Mouse (Mus musculus): Measurements from ENCODE around the gene Epor.

The Epor gene

DNA sequence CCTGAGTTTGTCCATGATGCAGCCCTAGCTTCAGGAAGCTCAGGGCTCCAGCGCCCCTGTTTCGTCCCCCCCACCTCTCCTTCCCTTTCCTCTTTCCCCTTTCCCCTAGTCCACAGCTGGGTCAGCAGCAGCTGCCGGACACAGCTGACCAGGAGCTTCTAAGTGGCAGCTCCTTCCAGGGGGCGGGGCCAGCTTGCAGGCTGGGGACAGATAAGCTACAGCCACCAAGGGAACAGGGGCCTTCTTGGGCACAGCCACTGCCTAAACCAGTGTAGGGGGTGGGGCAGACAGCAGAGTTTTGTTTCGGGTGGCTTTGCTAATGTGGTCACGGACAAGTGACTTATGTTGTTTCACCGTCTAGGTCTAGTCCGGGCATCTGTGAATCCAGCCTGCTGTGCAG, at the start of gene Epor:
TSS of gene Epor (minus strand) at position 90 of the 400 bp plus-strand sequence.
- no peak for DNase-seq (ENCODE audit: extremely low read depth, low read depth, low spot score)

GRCm38 (mm10) chr9:22012731-22013130, 49.4 kb upstream of the Epor start:
- no peak for DNase-seq (ENCODE audit: extremely low read depth, low read depth, low spot score)

DNA sequence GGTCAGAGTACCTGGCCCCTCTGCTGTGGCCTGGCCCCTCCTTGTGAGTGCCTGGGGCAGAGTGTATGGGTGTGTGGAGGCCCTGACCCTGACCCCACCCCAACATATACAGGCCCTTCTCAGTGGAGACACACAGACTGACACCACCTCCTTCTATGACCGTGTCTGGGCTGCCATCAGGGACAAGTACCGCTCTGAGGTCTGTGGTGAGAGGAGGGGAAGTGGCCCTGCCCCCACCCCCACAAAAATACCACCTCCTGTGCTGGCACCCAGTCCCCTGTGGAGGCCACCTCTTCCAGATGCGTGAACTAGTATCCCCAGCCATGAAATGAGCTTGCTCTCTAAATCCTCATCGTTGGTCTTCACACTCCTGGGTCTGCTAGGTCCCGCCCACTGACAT, 47.7 kb upstream of the Epor start:
- DNase-seq (ENCODE audit: extremely low read depth, low read depth, low spot score), result no peak

- DNase-seq (ENCODE audit: extremely low read depth, low read depth, low spot score), result no peak
These were observed 41.2 kb upstream of the Epor start for GRCm38 (mm10) chr9:22004546-22004945.

DNA sequence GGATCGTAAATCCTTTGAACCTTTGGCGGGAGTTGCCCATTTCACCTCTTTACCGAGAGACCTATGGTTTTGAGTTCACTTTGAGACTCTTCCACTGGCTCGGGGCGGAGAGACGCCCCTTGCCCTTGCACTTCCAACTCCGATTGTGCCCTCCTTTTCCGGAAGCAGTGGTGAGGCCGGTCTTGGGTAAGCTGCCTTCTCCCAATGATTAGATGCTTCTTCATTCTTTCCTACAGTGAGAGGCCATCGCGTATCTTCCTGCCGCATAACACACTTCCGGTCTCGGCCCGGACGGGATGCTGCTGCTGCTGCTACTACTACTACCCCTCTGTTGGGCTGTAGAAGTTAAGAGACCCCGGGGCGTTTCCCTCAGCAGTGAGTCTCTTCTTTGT, 39.9 kb upstream of the Epor start:
- no peak for DNase-seq (ENCODE audit: extremely low read depth, low read depth, low spot score)

GRCm38 (mm10) chr9:22002194-22003162, 39.2 kb upstream of the Epor start, which contains the start of the genes Ccdc151 and Prkcsh:
Gene Ccdc151 (minus strand): TSS chr9:22002634.
Gene Prkcsh (plus strand): TSS chr9:22002806.
- DNase-seq (ENCODE audit: extremely low read depth, low read depth, low spot score), result peak; percentile 95

DNA sequence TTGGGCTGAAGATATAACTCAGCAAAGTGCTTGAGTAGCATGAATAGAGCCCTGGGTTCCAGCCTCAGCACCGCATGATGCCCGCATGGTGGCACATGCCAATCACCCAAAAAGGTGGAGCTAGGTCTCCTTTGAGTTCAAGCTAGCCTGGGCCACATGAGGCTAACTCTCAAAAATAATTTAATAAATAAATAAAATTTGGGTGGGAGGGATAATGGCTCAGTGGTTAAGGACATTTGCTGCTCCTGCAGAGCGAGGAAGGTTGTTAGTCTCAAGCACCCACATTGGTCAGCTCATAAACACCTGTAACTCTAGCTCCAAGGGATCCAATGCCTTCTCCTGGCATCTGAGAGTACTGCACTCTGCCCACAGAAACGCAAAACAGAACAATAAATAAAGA, 38.3 kb upstream of the Epor start:
- DNase-seq (ENCODE audit: extremely low read depth, low read depth, low spot score), result no peak

DNA sequence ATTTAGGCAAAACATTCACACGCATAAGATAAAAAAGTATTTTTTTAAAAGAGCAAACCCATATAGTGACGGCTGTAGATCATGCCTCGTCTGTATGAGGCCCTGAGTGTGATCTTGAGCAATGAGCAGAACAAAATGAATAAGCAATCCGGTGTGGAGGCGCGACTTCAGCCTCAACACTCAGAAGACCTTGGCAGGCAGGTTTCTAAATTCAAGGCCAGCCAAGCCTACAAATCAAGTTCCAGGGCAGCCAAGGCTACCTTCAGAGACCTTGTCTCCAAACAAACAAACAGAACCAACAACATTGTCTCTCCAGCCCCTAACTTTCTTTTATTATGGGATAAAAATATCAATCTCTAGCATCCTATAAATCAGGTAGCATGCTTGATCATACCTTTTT, 37.0 kb upstream of the Epor start:
- no peak for DNase-seq (ENCODE audit: extremely low read depth, low read depth, low spot score)

GRCm38 (mm10) chr9:21996178-21996867, 33.0 kb upstream of the Epor start:
- DNase-seq (ENCODE audit: extremely low read depth, low read depth, low spot score), result no peak

DNA sequence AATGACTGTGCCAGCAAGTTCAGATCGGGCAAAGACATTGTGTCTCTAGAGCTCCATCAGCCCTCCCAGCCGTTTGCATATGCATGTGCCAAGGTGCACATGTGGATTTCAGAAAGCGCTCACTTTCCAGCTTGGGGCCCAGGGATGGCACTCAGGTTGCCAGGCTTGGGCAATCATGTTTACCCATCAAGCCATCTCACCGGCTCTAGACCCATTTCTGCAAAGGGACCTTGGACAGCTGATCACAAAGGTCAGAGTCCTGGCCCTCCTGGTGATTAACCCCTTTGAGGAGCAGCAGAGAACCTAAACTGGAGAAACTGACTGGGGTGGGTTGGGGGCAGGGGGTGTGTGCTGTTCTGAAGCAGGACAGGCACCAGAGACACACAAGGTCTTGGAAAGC, 28.9 kb upstream of the Epor start:
- DNase-seq (ENCODE audit: extremely low read depth, low read depth, low spot score), result no peak

DNA sequence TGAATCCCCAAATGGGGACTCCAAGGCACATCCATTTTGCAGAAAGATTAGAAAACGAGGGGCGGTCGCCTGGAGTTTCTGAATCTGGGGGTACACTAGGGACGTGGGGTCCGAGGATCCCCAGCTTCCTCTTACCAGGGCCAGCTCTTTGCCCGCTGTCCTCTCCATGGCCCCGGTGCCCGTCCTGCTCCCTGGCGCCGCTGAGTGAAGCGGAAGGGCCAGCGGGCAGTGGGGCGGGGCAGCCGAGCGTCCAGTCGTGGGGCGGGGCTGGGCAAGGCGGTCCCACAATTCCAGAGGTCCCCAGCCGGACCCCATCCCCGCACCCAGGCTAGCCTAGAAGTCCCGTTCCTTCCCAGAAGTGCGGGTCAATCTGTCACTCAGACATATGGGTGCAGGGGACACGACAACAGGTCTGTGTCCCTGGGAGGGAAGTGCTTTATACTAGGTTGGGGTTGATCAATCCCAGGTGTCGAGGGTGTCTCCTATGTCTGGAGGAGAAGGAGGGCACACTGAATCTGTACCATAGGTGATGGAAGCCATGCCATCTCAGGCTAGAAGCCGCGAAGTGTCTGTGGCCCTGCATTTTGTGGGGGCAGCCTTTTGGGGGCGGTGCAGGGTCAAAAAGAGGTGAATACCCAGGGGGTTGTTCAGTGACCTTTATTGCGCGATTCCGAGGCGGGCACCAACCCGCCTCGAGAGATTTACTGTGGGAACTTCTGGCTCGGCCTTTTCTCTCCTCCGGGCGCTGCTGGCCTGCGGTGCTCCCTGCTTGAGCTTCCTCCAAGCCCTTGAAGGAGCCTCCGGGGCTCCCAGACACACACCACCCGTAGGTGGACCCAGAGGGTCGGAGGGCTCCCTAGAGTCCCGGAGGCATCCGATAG, 26.2 kb upstream of the Epor start, which contains the start of gene Rgl3:
TSS of gene Rgl3 (minus strand) at position 217 of the 881 bp plus-strand sequence.
- DNase-seq (ENCODE audit: extremely low read depth, low read depth, low spot score), result no peak

DNA sequence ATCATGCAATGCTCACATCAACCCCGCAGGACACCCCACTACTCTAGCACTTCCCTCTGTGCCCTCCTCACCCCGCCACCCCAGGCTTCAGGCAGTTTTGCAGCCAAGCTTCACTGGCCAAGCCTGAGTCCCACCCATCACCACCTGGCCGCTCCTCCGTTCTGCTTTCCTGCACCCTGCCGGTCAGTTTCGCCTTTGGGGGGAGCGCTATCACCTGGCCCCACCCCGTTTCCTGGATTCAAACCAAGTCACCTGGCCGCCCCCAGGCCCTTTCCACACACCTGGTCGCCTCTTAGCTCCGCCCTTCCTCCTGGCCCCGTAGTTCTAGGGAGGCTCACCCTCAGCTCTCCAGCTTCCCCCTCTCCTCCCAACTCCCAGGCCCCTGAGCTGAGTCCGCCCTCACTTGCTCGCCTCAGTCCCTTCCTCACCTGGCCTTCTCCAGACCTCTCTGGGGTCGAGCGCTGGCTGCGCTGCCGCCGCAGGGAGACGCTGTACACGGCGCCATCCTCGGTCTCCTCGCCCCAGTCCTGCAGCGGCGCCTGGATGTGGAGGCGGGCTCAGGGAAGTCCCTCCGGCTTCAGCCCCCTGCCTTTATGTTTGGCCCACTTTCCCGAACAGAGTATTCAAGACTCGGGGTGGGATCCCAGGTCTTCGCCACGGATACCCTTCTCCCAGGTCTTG, 25.3 kb upstream of the Epor start:
- no peak for DNase-seq (ENCODE audit: extremely low read depth, low read depth, low spot score)

DNA sequence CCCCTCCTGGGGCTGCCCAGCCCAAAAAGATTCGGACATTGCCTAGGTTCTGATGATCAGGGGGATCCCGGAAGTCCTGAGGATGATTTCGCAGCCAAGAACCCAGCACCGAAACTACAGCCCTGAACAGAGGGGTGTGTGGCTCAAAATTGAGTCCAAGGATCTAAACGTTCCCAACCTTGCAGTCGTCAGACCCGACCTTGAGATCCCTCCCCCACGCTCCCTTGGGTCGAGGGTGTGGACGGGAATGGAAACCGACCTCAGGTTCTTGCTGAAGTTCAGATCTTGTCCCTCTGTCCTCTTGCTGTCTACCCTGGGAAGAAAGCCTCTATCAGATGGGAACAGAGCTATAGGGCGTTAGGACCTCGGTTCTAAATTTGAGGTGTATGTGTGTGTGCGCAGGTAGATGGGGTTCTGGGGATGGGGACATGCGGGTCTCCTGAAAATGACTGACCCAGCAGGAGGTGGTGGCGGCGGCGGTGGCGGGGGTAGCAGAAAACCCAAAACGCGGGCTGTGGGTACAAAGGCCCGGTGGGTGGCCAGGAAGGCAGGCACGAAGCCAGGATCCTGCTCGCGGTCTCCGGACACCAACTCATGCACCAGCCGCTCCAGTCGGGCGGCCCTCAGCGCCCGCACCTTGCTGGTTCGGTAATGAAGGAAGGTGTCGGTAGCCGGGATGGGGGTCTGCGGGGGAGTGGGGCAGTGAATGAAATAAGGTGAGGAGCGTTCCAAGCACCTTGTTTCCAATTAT, 24.5 kb upstream of the Epor start:
- DNase-seq (ENCODE audit: extremely low read depth, low read depth, low spot score), result no peak

GRCm38 (mm10) chr9:21983911-21984310, 20.6 kb upstream of the Epor start:
- DNase-seq (ENCODE audit: extremely low read depth, low read depth, low spot score), result no peak

- DNase-seq (ENCODE audit: extremely low read depth, low read depth, low spot score), result no peak
These were observed 15.3 kb upstream of the Epor start for GRCm38 (mm10) chr9:21978398-21979128.

- DNase-seq (ENCODE audit: extremely low read depth, low read depth, low spot score), result no peak
These were observed 14.7 kb upstream of the Epor start for GRCm38 (mm10) chr9:21977972-21978371.

GRCm38 (mm10) chr9:21977331-21977730, 14.0 kb upstream of the Epor start:
- DNase-seq (ENCODE audit: extremely low read depth, low read depth, low spot score), result no peak

DNA sequence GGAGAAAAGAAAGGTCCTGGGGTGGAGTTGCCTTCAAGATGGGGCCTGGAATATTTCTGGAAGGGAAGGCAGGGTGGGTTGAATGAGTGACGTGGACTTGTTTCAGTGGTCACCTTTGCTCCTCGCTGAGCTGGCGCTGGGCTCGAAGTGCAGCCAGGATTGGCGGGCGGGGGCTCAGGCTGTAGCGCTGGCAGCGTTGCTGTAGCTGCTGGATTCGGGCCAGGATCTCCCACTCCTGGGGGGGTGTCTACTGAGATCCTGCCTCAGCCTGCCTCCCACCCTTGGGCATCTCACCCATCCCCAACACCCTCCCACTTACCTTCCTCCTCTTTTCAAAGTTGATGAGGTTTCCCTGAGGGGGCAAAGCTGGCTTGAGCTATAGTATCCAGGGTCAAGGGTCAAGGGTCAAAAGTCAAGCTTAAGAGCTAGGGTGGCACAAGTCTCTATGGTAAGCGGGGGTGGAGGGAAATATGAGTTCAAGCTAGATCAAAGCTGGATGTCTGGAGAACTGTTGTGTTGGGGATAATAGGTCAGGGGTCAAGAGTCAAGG, 13.4 kb upstream of the Epor start:
- no peak for DNase-seq (ENCODE audit: extremely low read depth, low read depth, low spot score)

- no peak for DNase-seq (ENCODE audit: extremely low read depth, low read depth, low spot score)
These were observed 6.0 kb upstream of the Epor start for GRCm38 (mm10) chr9:21969304-21969703.

Data from fat pad, adult 2 months (tissue).